Mouse (Mus musculus) stomach, embryonic 16.5 days (tissue): ENCODE measurements around the gene Nsun5. TPM values are rescaled to one million over a fixed set of nuclear protein-coding genes. Genes with fewer than 3 reads are reported as not detected.
"Not testable (repeated sequence)": the region's sequence is repeated elsewhere in the genome, so short reads cannot be mapped to it uniquely, and the experiment has no call there.

Experiments
- ATAC-seq: fragments of 200-750 bp; cut with Nextera tagmentation; 2 replicates; pipeline ENCODE4 v1.8.0; 2017; ENCODE audit warnings: moderate number of reproducible peaks, moderate TSS enrichment; ENCODE audit not compliant: insufficient read depth, low FRiP score
- H3K27ac ChIP-seq: fragments of 300-500 bp; sonication (generic); 2 replicates; pipeline ENCODE4 v1.5.1; 2014; ENCODE audit warnings: low read length
- H3K27me3 ChIP-seq: fragments of 300-500 bp; sonication (generic); 2 replicates; pipeline ENCODE4 v1.6.1; 2014; ENCODE audit warnings: low read length, control low read depth, mixed read lengths; ENCODE audit not compliant: control insufficient read depth, insufficient read depth
- H3K36me3 ChIP-seq: fragments of 300-500 bp; sonication (generic); 2 replicates; pipeline ENCODE4 v1.6.1; 2014; ENCODE audit warnings: low read length; ENCODE audit not compliant: control insufficient read depth, insufficient read depth
- H3K4me1 ChIP-seq: fragments of 300-500 bp; sonication (generic); 2 replicates; pipeline ENCODE4 v1.6.1; 2014; ENCODE audit warnings: low read length, control low read depth, mixed read lengths; ENCODE audit not compliant: control insufficient read depth, insufficient read depth
- H3K4me2 ChIP-seq: fragments of 300-500 bp; sonication (generic); 2 replicates; pipeline ENCODE4 v1.6.1; 2014; ENCODE audit warnings: low read depth, low read length, mixed read lengths
- H3K4me3 ChIP-seq: fragments of 300-500 bp; sonication (generic); replicated peaks from 2 replicates; pipeline ENCODE4 v1.5.1; 2014; ENCODE audit warnings: mild to moderate bottlenecking, low read length
- H3K9ac ChIP-seq: fragments of 300-500 bp; sonication (generic); 2 replicates; pipeline ENCODE4 v1.6.1; 2014; ENCODE audit warnings: low read length
- H3K9me3 ChIP-seq: fragments of 300-500 bp; sonication (generic); replicated peaks from 2 replicates; pipeline ENCODE4 v1.6.1; 2016; ENCODE audit warnings: low read length, control low read depth; ENCODE audit not compliant: control insufficient read depth
- WGBS: fragments of 180-500 bp; shearing (Covaris S2); extraction: QIAGEN DNeasy Blood & Tissue Kit; methylation state at CpG from one replicate; pipeline ENCODE4 v1.1.7; 2014; 5-methylcytosine and 5-hydroxymethylcytosine counted together
- polyA plus RNA-seq: library from polyadenylated mRNA; unstranded; fragments of >200 nt; fragmentation: Nextera tagmentation; extraction: Ambion mirVana; gene quantifications from 2 replicates; pipeline ENCODE4 v1.2.1, GENCODE M21; 2015

Nsun5 gene
- polyA plus RNA-seq, 1 experiment from 2014 or later, result 31.5 TPM

DNA sequence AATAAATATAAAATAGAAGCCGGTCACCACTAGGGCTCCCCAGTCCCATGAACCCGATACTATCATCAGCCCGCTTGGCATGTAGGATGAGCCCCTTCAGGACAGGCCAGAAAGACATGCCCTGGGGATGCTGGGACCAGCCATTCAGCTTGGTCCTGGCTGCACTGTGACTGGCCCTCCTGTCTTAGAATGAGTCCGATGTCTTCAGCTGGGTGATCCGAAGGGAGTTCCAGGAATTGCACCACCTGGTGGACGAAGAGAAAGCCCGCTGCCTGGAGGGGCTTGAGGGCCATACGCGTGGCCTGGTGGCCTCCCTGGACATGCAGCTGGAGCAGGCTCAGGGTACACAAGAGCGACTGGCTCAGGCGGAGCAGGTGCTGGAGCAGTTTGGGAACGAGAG, 6.2 kb upstream of the Nsun5 start:
- peak; percentile 19; the same call in 1 of the 2 replicates for ATAC-seq
- Histone ChIP-seq H3K36me3 (no peaks in the 10 kb centered on the region), H3K4me2 (no peak overlapping the region), H3K27ac (no peak overlapping the region), H3K4me1 (no peaks in the 10 kb centered on the region), H3K9ac (no peak overlapping the region), H3K27me3 (no peaks in the 10 kb centered on the region), H3K9me3 (no peaks in the 10 kb centered on the region), H3K4me3 (no peak overlapping the region)
- 23% methylated on average over 12 of the region's 12 CpGs for WGBS

DNA sequence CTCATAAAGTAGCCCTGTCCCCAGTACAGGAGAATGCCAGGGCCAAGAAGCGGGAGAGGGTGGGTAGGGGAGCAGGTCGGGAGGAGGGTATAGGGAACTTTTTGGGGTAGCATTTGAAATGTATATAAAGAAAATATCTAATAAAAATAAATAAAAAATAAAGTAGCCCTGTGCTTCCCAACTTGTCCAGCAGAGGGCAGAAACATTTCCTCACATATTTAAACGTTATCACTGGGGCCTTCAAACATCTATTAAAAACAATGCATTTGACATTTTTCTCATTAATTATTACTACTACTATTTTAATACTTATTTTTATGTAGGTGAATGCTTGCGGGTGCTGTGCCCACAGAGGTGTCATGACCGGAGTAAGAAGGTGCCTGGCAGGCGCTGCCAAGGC, 1.9 kb upstream of the Nsun5 start:
- ATAC-seq, result no peak
- H3K9ac ChIP-seq, result no peak overlapping the region
- no peak overlapping the region for H3K27ac ChIP-seq
- no peaks in the 10 kb centered on the region for H3K9me3 ChIP-seq
- no peak overlapping the region for H3K4me2 ChIP-seq
- H3K27me3 ChIP-seq, result no peaks in the 10 kb centered on the region
- H3K4me1 ChIP-seq, result peaks cover 6% of the 10 kb centered on the region; the same call in 1 of the 2 replicates
- WGBS, result 50% methylated on average over 6 of the region's 6 CpGs
- H3K4me3 ChIP-seq, result no peak overlapping the region
- H3K36me3 ChIP-seq, result peaks cover 3% of the 10 kb centered on the region; the same call in 1 of the 2 replicates

DNA sequence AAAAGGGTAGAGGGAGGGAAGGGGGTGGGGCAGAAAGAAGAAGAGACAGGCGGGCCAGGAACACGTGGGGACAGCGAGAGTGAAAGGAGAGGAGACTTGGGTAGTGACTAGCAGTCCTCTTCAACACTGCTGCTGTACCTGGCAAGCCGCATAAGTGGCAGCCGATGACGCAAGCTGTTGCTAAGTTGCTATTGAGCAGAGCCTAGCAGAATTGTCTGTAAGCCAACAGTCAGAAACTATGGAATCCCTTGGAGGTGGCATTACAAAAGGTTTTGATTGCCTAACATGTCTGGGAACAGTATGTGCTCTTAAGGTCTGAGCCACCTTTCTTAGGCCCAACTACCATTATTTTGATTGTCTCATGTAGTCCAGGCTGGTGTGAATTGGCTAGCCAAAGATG, 1.4 kb upstream of the Nsun5 start:
- Histone ChIP-seq H3K27me3 (no peaks in the 10 kb centered on the region), H3K9ac (no peak overlapping the region), H3K4me3 (no peak overlapping the region), H3K27ac (no peak overlapping the region), H3K4me2 (no peak overlapping the region), H3K9me3 (no peaks in the 10 kb centered on the region), H3K4me1 (peaks cover 6% of the 10 kb centered on the region; the same call in 1 of the 2 replicates), H3K36me3 (peaks cover 6% of the 10 kb centered on the region)
- ATAC-seq, result no peak
- WGBS, result 82% methylated on average over 6 of the region's 6 CpGs

DNA sequence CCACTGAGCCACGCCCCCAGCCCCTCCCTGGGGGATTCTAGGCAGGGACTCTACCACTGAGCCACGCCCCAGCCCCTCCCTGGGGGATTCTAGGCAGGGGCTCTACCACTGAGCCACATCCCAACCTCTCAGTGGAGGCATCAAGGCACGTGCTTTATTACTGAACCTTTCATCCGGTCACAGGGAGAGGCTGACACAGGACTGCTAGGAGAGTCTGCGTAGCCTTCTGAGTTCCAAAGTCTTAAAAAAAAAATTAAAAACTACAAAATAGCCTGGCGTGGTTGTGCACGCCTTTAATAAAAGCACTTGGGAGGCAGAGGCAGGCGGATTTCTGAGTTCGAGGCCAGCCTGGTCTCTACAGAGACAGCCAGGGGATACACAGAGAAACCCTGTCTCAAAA, 557 bp upstream of the Nsun5 start:
- not testable (repeated sequence) for H3K9me3 ChIP-seq, H3K27me3 ChIP-seq, H3K4me1 ChIP-seq, ATAC-seq
- WGBS, result 51% methylated on average over 9 of the region's 9 CpGs
- Histone ChIP-seq H3K4me2 (peak overlapping the region; percentile 81), H3K27ac (peak overlapping the region; percentile 74; the same call in 1 of the 2 replicates), H3K4me3 (peak overlapping the region; percentile 100), H3K9ac (peak overlapping the region; percentile 93), H3K36me3 (peaks cover 11% of the 10 kb centered on the region)

DNA sequence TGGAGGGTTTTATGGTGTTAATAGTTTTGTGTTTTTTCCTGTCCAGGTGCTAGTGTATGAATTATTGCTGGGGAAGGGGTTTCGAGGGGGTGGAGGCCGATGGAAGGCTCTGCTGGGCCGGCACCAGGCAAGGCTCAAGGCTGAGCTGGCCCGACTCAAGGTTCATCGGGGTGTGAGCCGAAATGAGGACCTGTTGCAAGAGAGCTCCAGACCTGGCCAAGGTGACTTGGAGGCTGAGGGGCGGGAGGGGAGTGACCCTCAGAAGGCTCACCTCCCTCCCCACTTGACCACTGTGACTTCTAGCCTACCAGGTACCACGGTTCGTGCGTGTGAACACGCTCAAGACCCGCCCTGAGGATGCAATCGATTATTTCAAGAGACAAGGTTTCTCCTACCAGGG, 1.4 kb downstream of the Nsun5 start:
- no peaks in the 10 kb centered on the region for H3K27me3 ChIP-seq
- H3K36me3 ChIP-seq, result peaks cover 19% of the 10 kb centered on the region
- H3K4me2 ChIP-seq, result no peak overlapping the region
- H3K9ac ChIP-seq, result no peak overlapping the region
- no peaks in the 10 kb centered on the region for H3K9me3 ChIP-seq
- no peak for ATAC-seq
- WGBS, result 96% methylated on average over 13 of the region's 13 CpGs
- H3K4me1 ChIP-seq, result peaks cover 8% of the 10 kb centered on the region; the same call in 1 of the 2 replicates
- H3K27ac ChIP-seq, result no peak overlapping the region
- H3K4me3 ChIP-seq, result no peak overlapping the region

DNA sequence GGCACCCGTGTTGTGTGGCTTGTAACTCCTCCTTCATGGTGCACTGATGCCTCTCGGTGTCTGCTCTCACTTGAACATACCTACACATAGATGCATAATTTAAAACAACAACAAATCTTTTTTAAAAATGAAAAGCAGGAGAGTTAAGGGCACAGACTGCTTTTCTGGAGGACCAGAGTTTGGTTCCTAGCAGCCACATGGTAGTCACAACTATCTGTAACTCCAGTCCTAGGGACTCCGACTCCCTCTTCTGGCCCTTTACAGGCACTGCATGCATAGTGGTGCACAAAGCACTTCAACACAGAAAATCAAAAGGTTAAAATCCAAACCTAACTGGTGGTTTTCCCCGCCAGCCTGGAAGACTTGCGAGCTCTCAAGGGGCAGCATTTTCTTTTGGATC, 3.8 kb downstream of the Nsun5 start:
- Histone ChIP-seq H3K9me3 (no peaks in the 10 kb centered on the region), H3K4me2 (no peak overlapping the region), H3K36me3 (peaks cover 19% of the 10 kb centered on the region), H3K9ac (no peak overlapping the region), H3K27ac (no peak overlapping the region), H3K27me3 (no peaks in the 10 kb centered on the region), H3K4me1 (peaks cover 8% of the 10 kb centered on the region; the same call in 1 of the 2 replicates), H3K4me3 (no peak overlapping the region)
- ATAC-seq, result no peak
- 95% methylated on average over 5 of the region's 5 CpGs for WGBS

DNA sequence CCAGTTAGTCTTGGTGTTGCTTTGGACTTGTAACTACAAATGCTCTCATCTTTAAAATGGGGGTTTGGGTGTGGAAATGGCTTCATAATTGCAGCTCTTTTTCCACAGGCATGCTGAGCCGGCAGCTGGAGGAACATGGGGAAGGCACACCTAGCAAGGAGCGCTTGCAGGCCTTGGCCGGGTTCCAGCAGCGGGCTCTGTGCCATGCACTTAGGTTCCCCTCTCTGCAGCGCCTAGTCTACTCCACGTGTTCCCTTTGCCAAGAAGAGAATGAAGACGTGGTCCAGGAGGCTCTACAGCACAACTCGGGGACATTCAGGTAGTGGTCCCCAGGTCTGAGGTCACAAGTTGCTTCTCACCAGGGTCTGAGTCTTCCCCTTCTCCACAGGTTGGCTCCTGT, 5.4 kb downstream of the Nsun5 start:
- H3K9ac ChIP-seq, result no peak overlapping the region
- no peak overlapping the region for H3K27ac ChIP-seq
- H3K4me2 ChIP-seq, result no peak overlapping the region

DNA sequence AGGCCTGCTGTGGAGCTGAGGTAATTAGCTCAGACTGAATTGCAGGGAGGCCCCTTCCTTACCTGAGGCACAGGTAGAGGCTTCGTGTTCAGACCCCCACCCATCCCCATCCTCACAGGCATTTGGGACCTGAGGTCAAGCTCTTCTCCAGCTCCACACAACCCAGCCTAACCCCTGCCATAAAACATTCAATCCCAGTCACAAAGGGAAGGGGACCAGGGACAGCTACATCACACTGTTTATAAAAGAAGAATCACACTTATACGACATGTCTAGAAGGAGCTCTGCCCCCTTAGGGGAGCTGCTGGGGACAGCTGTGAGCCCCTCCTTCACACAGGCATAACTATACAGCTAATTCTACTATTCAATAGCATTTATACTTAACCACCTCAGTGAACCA, 6.6 kb downstream of the Nsun5 start:
- Histone ChIP-seq H3K4me2 (no peak overlapping the region), H3K9me3 (no peaks in the 10 kb centered on the region), H3K4me1 (0 out of 2 replicates have a peak, but pooled peaks cover 2% of the 10 kb centered on the region), H3K36me3 (peaks cover 22% of the 10 kb centered on the region), H3K27ac (no peak overlapping the region), H3K9ac (no peak overlapping the region), H3K27me3 (no peaks in the 10 kb centered on the region), H3K4me3 (no peak overlapping the region)
- no peak for ATAC-seq
- WGBS, result 63% methylated on average over 2 of the region's 2 CpGs

More for the DNA sequence above, 5.4 kb downstream of the Nsun5 start:
- 61% methylated on average over 8 of the region's 8 CpGs for WGBS
- Histone ChIP-seq H3K36me3 (peaks cover 19% of the 10 kb centered on the region), H3K9me3 (no peaks in the 10 kb centered on the region), H3K4me1 (peaks cover 8% of the 10 kb centered on the region; the same call in 1 of the 2 replicates), H3K4me3 (no peak overlapping the region), H3K27me3 (no peaks in the 10 kb centered on the region)
- ATAC-seq, result peak; percentile 48; the same call in 1 of the 2 replicates

DNA sequence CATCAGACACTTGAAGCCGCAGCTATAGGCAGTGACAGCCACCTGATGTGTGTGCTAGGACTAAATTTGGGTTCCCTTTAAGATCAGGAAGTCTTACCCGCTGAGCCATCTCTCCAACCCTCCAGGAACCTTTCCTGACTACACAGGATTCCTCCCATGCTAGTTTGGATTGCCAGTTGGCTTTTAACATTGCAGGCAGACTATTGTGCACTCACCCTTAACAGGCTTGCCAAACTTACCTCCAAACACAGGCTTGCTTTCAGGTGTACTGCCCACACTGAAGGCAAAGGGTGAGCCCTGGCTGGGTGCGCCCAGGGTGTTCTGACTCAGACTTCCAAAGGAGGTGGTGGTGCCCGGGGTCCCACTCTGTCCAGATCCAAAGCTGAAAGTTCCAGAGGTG, 10.9 kb downstream of the Nsun5 start:
- Histone ChIP-seq H3K4me2 (no peak overlapping the region), H3K27me3 (no peaks in the 10 kb centered on the region), H3K4me1 (no peaks in the 10 kb centered on the region), H3K9me3 (no peaks in the 10 kb centered on the region), H3K4me3 (no peak overlapping the region), H3K27ac (no peak overlapping the region), H3K36me3 (peaks cover 42% of the 10 kb centered on the region), H3K9ac (no peak overlapping the region)
- no peak for ATAC-seq
- WGBS, result 92% methylated on average over 4 of the region's 4 CpGs
